Mouse (Mus musculus) lung, adult 2 months (tissue): ENCODE measurements at regions not wholly inside any gene's neighbourhood (a gene's known extent, or its start where the extent isn't known, plus 50 kb on each side); places are given as distances from the start of the nearest gene placed in this dataset.

Experiments used
- CTCF ChIP-seq: fragments of 200-500 bp; IDR thresholded peaks from 2 replicates; pipeline ENCODE4 v1.5.1; 2011; ENCODE audit warnings: mild to moderate bottlenecking, low read length, control low read depth; ENCODE audit not compliant: insufficient read depth
- POLR2A ChIP-seq: fragments of 200-500 bp; IDR thresholded peaks from 2 replicates; pipeline ENCODE4 v1.6.1; 2011; ENCODE audit warnings: low read depth, mild to moderate bottlenecking, control low read depth, low read length, borderline replicate concordance; ENCODE audit errors: extremely low read depth

DNA sequence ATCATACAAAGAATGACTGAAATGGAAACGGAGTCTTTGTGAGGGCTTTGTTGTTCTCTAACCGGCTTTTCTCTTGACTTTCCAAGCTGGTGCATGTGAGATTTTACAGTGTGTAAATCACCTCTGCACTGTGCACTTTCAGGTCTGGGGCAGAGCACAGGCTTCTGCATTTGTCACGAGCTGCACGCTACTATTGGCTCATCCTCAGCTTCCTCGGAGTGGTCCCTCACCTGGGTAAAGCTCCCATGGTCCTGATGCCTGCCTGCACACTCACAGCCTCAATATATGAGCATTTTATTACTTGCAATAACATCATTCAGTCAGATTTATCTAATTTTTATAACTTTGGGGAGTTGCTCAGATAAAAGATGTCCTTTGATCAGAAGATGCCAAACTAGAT, 109.8 kb upstream of the Nrip1 start:
- no peak for TF ChIP-seq POLR2A
- TF ChIP-seq CTCF, result no peak
